Mouse (Mus musculus): ENCODE measurements around the gene Fkbp4.

DNA sequence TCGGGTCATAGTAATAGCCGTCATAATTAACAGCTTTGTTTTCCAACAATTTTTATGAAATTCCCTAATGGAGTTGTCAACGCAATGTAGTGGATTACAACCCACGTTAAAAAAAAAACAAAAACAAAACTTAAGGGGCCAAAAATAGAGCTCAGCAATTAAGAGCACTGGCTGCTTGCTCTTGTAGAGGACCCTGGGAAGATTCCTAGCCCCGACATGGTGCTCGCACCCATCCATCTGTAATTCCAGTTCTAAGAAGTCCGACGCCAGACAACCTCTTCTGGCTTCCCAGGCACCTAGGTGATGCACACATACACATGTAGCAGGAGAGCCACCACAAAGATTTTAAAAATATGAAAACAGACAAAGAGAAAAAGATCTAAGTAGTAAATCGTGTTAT, 13.4 kb downstream of the Fkbp4 start:
- TF ChIP-seq CTCF (IDR thresholded peaks at IDR 0.05): no peak
- TF ChIP-seq EP300 (IDR thresholded peaks at IDR 0.05; ENCODE audit: insufficient read depth, low read depth, low read length): no peak
